8 mouse cellular contexts compared by ENCODE assay signal in genomic region chr3:27631112-27631511, GRCm38 (mm10).
DNase-seq lines count a peak whose midpoint lies in the region; ATAC-seq and TF ChIP-seq lines count a peak whose summit lies in the region.

No protein-coding gene starts in this region.

- no peaks in the 10 kb centered on the region for H3K27me3 ChIP-seq in liver, adult 2 months (ENCODE audit: control insufficient read depth, insufficient read depth, low read length)
- no peaks in the 10 kb centered on the region for H3K27me3 ChIP-seq in liver, embryonic 11.5 days (replicated peaks; ENCODE audit: control insufficient read depth, insufficient read depth, low read length)
- no peaks in the 10 kb centered on the region for H3K27me3 ChIP-seq in forebrain, embryonic 14.5 days (replicated peaks; ENCODE audit: control insufficient read depth, insufficient read depth, low read length)
- H3K27me3 ChIP-seq in heart, embryonic 14.5 days (ENCODE audit: control insufficient read depth, insufficient read depth, low read length) = no peaks in the 10 kb centered on the region

- no peaks in the 10 kb centered on the region for H3K9me3 ChIP-seq in liver, embryonic 11.5 days (ENCODE audit: control insufficient read depth, low read length)
- no peaks in the 10 kb centered on the region for H3K9me3 ChIP-seq in forebrain, embryonic 14.5 days (replicated peaks; ENCODE audit: control insufficient read depth, low read length)
- H3K9me3 ChIP-seq in heart, embryonic 14.5 days (ENCODE audit: control insufficient read depth, low read length) = no peaks in the 10 kb centered on the region

- peak; percentile 23 for DNase-seq in liver, adult 2 months (ENCODE audit: extremely low read depth, low read depth, low spot score)
- DNase-seq in liver, embryonic 11.5 days (ENCODE audit: low spot score) = no peak
- peak; percentile 57 for DNase-seq in forebrain, embryonic 14.5 days (ENCODE audit: low spot score)
- peak; percentile 57 for DNase-seq in lung, postnatal 25 days (ENCODE audit: low spot score)
- DNase-seq in yolk sac, embryonic 10.5 days (ENCODE audit: low spot score) = no peak

- TF ChIP-seq CTCF in liver, adult 2 months (IDR thresholded peaks at IDR 0.05; ENCODE audit: low read depth, low read length) = no peak

- no peak for TF ChIP-seq POLR2A in liver, adult 2 months (IDR thresholded peaks at IDR 0.05; ENCODE audit: extremely low read depth, insufficient read depth, low read length)

- no peak overlapping the region for H3K4me2 ChIP-seq in liver, embryonic 11.5 days
- no peak overlapping the region for H3K4me2 ChIP-seq in forebrain, embryonic 14.5 days (ENCODE audit: low read length)
- peak overlapping the region; percentile 30 for H3K4me2 ChIP-seq in heart, embryonic 14.5 days (ENCODE audit: low read length)

- H3K36me3 ChIP-seq in liver, adult 2 months (ENCODE audit: control insufficient read depth, insufficient read depth, low read length) = no peaks in the 10 kb centered on the region
- 0 out of 2 replicates have a peak, but pooled peaks cover 2% of the 10 kb centered on the region for H3K36me3 ChIP-seq in liver, embryonic 11.5 days (ENCODE audit: control insufficient read depth, insufficient read depth, low read length)
- no peaks in the 10 kb centered on the region for H3K36me3 ChIP-seq in forebrain, embryonic 14.5 days (ENCODE audit: control insufficient read depth, insufficient read depth, low read length)
- H3K36me3 ChIP-seq in heart, embryonic 14.5 days (ENCODE audit: control insufficient read depth, insufficient read depth, low read length) = 0 out of 2 replicates have a peak, but pooled peaks cover 8% of the 10 kb centered on the region

- H3K9ac ChIP-seq in liver, adult 2 months (ENCODE audit: low read depth, low read length) = no peak overlapping the region
- no peak overlapping the region for H3K9ac ChIP-seq in liver, embryonic 11.5 days (ENCODE audit: low read depth, low read length)
- no peak overlapping the region for H3K9ac ChIP-seq in forebrain, embryonic 14.5 days (ENCODE audit: low read length)
- H3K9ac ChIP-seq in heart, embryonic 14.5 days (ENCODE audit: low read length) = peak overlapping the region; percentile 16; the same call in 1 of the 2 replicates

- H3K79me2 ChIP-seq in liver, adult 2 months (ENCODE audit: control insufficient read depth, insufficient read depth, low read length) = peaks cover 14% of the 10 kb centered on the region; the same call in 1 of the 2 replicates

- no peak for ATAC-seq in liver, embryonic 11.5 days (replicated peaks; ENCODE audit: low FRiP score)
- ATAC-seq in forebrain, embryonic 14.5 days = peak; percentile 62
- peak; percentile 67 for ATAC-seq in heart, embryonic 14.5 days (ENCODE audit: insufficient number of reproducible peaks, insufficient read depth, low FRiP score, low read depth)
- no peak for ATAC-seq in CD4-positive, CD25-positive, alpha-beta regulatory T cell, adult 4 months
- ATAC-seq in monocyte, adult 5-6 weeks (replicated peaks; ENCODE audit: insufficient number of reproducible peaks, low FRiP score, low TSS enrichment, poor library complexity, severe bottlenecking) = no peak

- 79% methylated on average over 7 of the region's 7 CpGs for WGBS in liver, adult 2 months
- 85% methylated on average over 7 of the region's 7 CpGs for WGBS in liver, embryonic 11.5 days
- WGBS in forebrain, embryonic 14.5 days = 80% methylated on average over 7 of the region's 7 CpGs
- 13% methylated on average over 7 of the region's 7 CpGs for WGBS in heart, embryonic 14.5 days

- H3K4me3 ChIP-seq in liver, adult 2 months (ENCODE audit: insufficient read depth, low read depth, low read length) = no peak overlapping the region
- H3K4me3 ChIP-seq in liver, embryonic 11.5 days (ENCODE audit: low read depth, low read length) = no peak overlapping the region
- no peak overlapping the region for H3K4me3 ChIP-seq in forebrain, embryonic 14.5 days (ENCODE audit: low read depth, low read length)
- no peak overlapping the region for H3K4me3 ChIP-seq in heart, embryonic 14.5 days (ENCODE audit: control insufficient read depth in 1 of 2, insufficient read depth in 1 of 2, low read depth in 1 of 2, low read length in 2 of 2)

- no peak overlapping the region for H3K27ac ChIP-seq in liver, adult 2 months (replicated peaks; ENCODE audit: insufficient read depth, low read depth, low read length)
- no peak overlapping the region for H3K27ac ChIP-seq in liver, embryonic 11.5 days (ENCODE audit: low read depth, low read length)
- H3K27ac ChIP-seq in forebrain, embryonic 14.5 days (ENCODE audit: low read depth, low read length) = no peak overlapping the region
- H3K27ac ChIP-seq in heart, embryonic 14.5 days (replicated peaks in 1 of 2; ENCODE audit: control insufficient read depth in 1 of 2, insufficient read depth in 1 of 2, low read depth in 2 of 2, low read length in 2 of 2) = peak overlapping the region; percentile 89 to 93

- H3K4me1 ChIP-seq in liver, adult 2 months (ENCODE audit: control insufficient read depth, insufficient read depth, low read length) = no peaks in the 10 kb centered on the region; the same call in 1 of the 2 replicates
- peaks cover 12% of the 10 kb centered on the region for H3K4me1 ChIP-seq in liver, embryonic 11.5 days (replicated peaks; ENCODE audit: control insufficient read depth, insufficient read depth, low read length)
- no peaks in the 10 kb centered on the region; the same call in 1 of the 2 replicates for H3K4me1 ChIP-seq in forebrain, embryonic 14.5 days (ENCODE audit: control insufficient read depth, insufficient read depth, low read length)
- peaks cover 18 to 44% of the 10 kb centered on the region in 2 experiments for H3K4me1 ChIP-seq in heart, embryonic 14.5 days (ENCODE audit: control insufficient read depth in 2 of 2, insufficient read depth in 2 of 2, low read length in 2 of 2)

Comparison
In these comparisons a context has a peak if more than half of its experiments do, and no peak if none do; other contexts are left out.
1. DNase-seq: peak in liver, adult 2 months (single experiment), forebrain, embryonic 14.5 days (single experiment) and lung, postnatal 25 days (single experiment); none in liver, embryonic 11.5 days (single experiment) and yolk sac, embryonic 10.5 days (single experiment).
2. H3K27ac ChIP-seq: peak in heart, embryonic 14.5 days (2 of 2); none in liver, adult 2 months (single experiment), liver, embryonic 11.5 days (single experiment) and forebrain, embryonic 14.5 days (single experiment).
3. ATAC-seq: peak in forebrain, embryonic 14.5 days (single experiment) and heart, embryonic 14.5 days (single experiment); none in liver, embryonic 11.5 days (single experiment), CD4-positive, CD25-positive, alpha-beta regulatory T cell, adult 4 months (single experiment) and monocyte, adult 5-6 weeks (single experiment).